Mouse (Mus musculus) C2C12 (cell line): Measurements from ENCODE around the gene Scpep1. TPM values are rescaled to one million over a fixed set of nuclear protein-coding genes. Genes with fewer than 3 reads are reported as not detected.
A peak's percentile ranks its signal among the peaks of the same experiment; 100 is the strongest.
"Not testable (repeated sequence)": the region's sequence is repeated elsewhere in the genome, so short reads cannot be mapped to it uniquely, and the experiment has no call there.

Experiments used
- H3K27me3 ChIP-seq: one replicate; pipeline ENCODE4 v1.6.1; 2011; ENCODE audit not compliant: control insufficient read depth, insufficient read depth, insufficient read length
- H3K36me3 ChIP-seq: one replicate; pipeline ENCODE4 v1.6.1; 2011; ENCODE audit not compliant: control insufficient read depth, insufficient read depth
- H3K4me3 ChIP-seq: one replicate; pipeline ENCODE4 v1.5.1; 2011; ENCODE audit warnings: mild to moderate bottlenecking, control low read depth; ENCODE audit not compliant: poor library complexity, insufficient read depth, severe bottlenecking
- H3K79me2 ChIP-seq: one replicate; pipeline ENCODE4 v1.6.1; 2011; ENCODE audit not compliant: control insufficient read depth, insufficient read depth
- H3K79me3 ChIP-seq: one replicate; pipeline ENCODE4 v1.6.1; 2011; ENCODE audit warnings: low read depth, control low read depth
- H3ac ChIP-seq: one replicate; pipeline ENCODE3; 2011; ENCODE audit warnings: low read depth; ENCODE audit not compliant: control insufficient read depth, insufficient read length
- CEBPB ChIP-seq: IDR thresholded peaks from one replicate; pipeline ENCODE4 v1.6.1; 2011; ENCODE audit warnings: low read depth, mild to moderate bottlenecking, control low read depth, moderate library complexity
- CTCF ChIP-seq: IDR thresholded peaks from one replicate; pipeline ENCODE4 v1.5.1; 2011; ENCODE audit not compliant: control insufficient read depth, insufficient read depth, insufficient read length
- FOSL1 ChIP-seq: IDR thresholded peaks from one replicate; pipeline ENCODE4 v1.8.0; 2011; ENCODE audit warnings: mild to moderate bottlenecking, low read length; ENCODE audit not compliant: poor library complexity, insufficient read depth, severe bottlenecking
- MAX ChIP-seq: IDR thresholded peaks from one replicate; pipeline ENCODE4 v1.6.1; 2011; ENCODE audit warnings: mild to moderate bottlenecking, control low read depth
- MYOD1 ChIP-seq: IDR thresholded peaks from one replicate; pipeline ENCODE4 v1.6.1; 2011; ENCODE audit warnings: low read depth; ENCODE audit not compliant: control insufficient read depth, insufficient read length
- MYOG ChIP-seq: IDR thresholded peaks from one replicate; pipeline ENCODE4 v1.6.1; 2011; ENCODE audit not compliant: control insufficient read depth, insufficient read length; ENCODE audit errors: extremely low read depth
- USF1 ChIP-seq: IDR thresholded peaks from one replicate; pipeline ENCODE4 v1.6.1; 2011; ENCODE audit warnings: low read depth, mild to moderate bottlenecking, control low read depth, moderate library complexity
- polyA plus RNA-seq: library from polyadenylated mRNA; unstranded; fragments of >200 nt; fragmentation: generic; extraction: Trizol; gene quantifications from one replicate; pipeline ENCODE4 v1.2.1, GENCODE M21; 2012; ENCODE audit warnings: missing spikeins

Scpep1 gene
- polyA plus RNA-seq, 1 experiment = 84.9 TPM

DNA sequence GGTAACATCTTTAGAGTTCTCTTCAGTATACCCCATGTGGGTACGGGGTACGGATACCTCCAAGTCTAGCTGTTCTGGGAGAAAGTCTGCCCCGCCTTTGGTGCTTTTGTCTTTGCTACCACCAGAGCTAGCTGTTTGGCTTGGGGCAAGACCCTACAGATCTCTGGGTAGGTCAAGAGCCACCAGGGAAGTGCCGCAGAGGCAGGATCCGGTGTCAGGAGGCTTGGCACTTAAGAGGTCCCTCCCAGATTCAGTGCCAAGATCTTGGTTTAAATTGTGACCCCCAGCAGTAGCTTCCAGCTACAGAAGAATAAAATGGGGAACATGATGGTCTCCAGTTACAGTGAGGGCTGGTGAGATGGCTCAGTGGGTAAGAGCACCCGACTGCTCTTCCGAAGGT, 46.3 kb upstream of the Scpep1 start:
- TF ChIP-seq FOSL1 (no peak), MYOD1 (no peak), MYOG (no peak), CEBPB (no peak), MAX (no peak), USF1 (no peak), CTCF (no peak)
- no peak overlapping the region for H3K4me3 ChIP-seq
- H3K27me3 ChIP-seq = no peaks in the 10 kb centered on the region
- H3K79me3 ChIP-seq = peaks cover 18% of the 10 kb centered on the region
- H3K79me2 ChIP-seq = peaks cover 39% of the 10 kb centered on the region
- no peaks in the 10 kb centered on the region for H3K36me3 ChIP-seq
- H3ac ChIP-seq = no peak overlapping the region

DNA sequence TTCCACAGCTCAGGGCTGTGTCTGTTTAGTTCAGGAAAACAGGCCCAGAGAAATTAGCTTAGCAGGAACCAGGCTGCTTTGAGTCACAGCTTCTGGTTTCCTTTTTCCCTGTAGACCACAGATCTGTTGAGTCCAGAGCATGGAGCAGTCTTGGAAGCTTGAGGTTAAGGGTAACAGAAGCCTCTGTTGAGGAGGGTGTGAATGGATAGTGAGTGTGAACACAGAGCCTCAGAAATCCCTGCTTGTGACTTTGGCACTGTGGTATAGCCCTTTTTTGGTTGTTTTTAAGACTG, 45.2 kb upstream of the Scpep1 start:
- Histone ChIP-seq H3K4me3 (peak overlapping the region; percentile 43), H3K27me3 (no peaks in the 10 kb centered on the region), H3ac (peak overlapping the region; percentile 33), H3K36me3 (no peaks in the 10 kb centered on the region), H3K79me2 (peaks cover 39% of the 10 kb centered on the region), H3K79me3 (peaks cover 18% of the 10 kb centered on the region)
- no peak for TF ChIP-seq FOSL1
- no peak for TF ChIP-seq MAX
- TF ChIP-seq CTCF = no peak
- no peak for TF ChIP-seq USF1
- no peak for TF ChIP-seq CEBPB
- no peak for TF ChIP-seq MYOG
- no peak for TF ChIP-seq MYOD1

DNA sequence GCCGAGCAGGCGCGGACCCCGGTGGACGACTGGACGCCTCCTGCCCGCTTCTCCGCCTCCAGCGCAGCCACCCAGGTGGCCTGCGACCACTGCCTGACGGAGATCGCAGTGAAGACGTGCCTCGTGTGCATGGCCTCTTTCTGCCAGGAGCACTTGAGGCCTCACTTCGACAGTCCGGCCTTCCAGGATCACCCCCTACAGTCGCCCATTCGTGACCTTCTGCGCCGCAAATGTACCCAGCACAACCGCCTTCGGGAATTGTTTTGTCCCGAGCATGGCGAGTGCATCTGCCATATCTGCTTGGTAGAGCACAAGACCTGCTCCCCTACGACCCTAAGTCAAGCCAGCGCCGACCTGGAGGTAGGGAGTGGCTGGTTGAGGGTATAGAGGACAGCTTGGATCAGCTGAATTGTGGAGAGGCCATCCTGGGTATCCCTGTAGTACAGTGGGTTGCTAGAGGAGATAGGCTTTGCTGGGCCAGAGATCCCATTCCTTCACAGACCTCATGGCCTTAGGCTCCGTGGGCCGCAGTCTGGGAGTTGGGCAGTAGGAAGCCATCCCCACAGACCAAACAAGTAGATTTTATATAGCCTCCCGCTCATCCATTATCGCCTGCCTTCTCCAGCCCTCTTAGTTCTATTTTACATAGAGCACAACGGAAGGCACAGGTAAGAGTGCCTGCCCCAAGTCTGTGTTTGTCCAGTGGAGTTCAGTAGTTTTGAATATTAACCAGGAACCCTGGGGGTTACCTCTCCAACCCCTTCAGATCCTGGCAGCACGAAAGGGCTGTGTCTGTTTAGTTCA, 44.7 kb upstream of the Scpep1 start:
- Histone ChIP-seq H3K36me3 (no peaks in the 10 kb centered on the region), H3K27me3 (no peaks in the 10 kb centered on the region), H3ac (peak overlapping the region; percentile 33), H3K79me2 (peaks cover 39% of the 10 kb centered on the region), H3K4me3 (peak overlapping the region; percentile 43), H3K79me3 (peaks cover 18% of the 10 kb centered on the region)
- TF ChIP-seq MYOD1 (no peak), CTCF (no peak), MYOG (no peak), USF1 (no peak), MAX (no peak), CEBPB (no peak), FOSL1 (no peak)

DNA sequence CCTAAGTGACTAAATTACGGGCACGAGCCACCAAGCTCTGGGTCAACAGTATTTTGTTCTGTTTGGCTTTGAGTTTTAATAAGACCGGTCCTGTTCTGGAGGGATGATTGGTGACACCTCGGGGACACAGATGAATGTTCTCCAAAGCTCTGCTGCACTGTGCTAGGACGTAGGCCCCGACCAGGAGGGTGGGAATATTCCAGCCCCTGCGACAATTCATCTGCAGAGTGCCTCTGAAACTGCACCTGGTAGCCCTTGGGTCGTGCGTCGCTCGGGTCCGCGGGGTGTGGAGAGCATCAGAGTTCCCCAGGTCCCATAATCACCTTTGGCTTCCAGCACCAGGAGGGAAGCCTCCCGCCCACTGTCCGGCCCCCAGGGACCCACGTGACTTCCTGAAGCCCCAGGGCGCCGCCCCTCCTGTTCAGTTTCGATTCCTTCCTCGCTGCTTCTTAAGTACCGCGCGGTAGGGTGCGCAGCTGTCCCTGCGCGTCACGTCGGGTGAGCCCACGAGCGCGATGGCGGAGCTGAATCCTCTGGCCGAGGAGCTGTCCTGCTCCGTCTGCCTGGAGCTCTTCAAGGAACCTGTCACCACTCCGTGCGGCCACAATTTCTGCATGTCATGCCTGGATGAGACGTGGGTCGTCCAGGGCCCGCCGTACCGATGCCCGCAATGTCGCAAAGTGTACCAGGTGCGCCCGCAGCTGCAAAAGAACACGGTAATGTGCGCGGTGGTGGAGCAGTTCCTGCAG, 43.9 kb upstream of the Scpep1 start, which contains the start of gene Trim25:
TSS of gene Trim25 (plus strand) at position 403 of the 749 bp plus-strand sequence.
- no peaks in the 10 kb centered on the region for H3K36me3 ChIP-seq
- peaks cover 39% of the 10 kb centered on the region for H3K79me2 ChIP-seq
- no peaks in the 10 kb centered on the region for H3K27me3 ChIP-seq
- peaks cover 18% of the 10 kb centered on the region for H3K79me3 ChIP-seq
- H3ac ChIP-seq = peak within 1 kb of the TSS; percentile 33
- peak; percentile 38 for TF ChIP-seq MYOD1
- no peak for TF ChIP-seq MAX
- no peak for TF ChIP-seq MYOG
- TF ChIP-seq CEBPB = no peak
- peak; percentile 80 for TF ChIP-seq USF1
- TF ChIP-seq CTCF = no peak
- TF ChIP-seq FOSL1 = no peak
- H3K4me3 ChIP-seq = peak within 1 kb of the TSS; percentile 43

DNA sequence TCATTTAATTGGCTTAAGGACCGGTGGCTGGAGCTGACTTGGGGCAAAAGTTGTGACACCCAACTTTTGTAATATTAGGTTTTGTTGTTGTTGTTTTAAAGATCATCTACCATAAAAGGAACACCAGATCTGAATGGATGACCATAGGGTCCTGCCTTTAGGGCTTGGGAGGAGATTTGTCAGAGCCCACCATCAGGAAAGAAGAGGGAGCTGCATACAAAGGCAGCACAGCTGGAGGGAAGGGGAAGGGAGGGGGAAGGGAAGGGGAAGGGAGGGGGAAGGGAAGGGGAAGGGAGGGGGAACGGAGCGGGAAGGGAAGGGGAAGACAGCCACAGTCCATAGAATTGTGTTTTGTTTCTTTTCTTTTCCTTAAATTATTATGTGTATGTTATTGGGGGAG, 43.1 kb upstream of the Scpep1 start:
- Histone ChIP-seq H3K36me3 (no peaks in the 10 kb centered on the region), H3K27me3 (no peaks in the 10 kb centered on the region), H3ac (no peak overlapping the region), H3K79me2 (peaks cover 39% of the 10 kb centered on the region), H3K79me3 (peaks cover 14% of the 10 kb centered on the region), H3K4me3 (no peak overlapping the region)
- TF ChIP-seq MYOG = no peak
- no peak for TF ChIP-seq CEBPB
- TF ChIP-seq FOSL1 = no peak
- TF ChIP-seq MAX = no peak
- no peak for TF ChIP-seq MYOD1
- TF ChIP-seq USF1 = no peak
- no peak for TF ChIP-seq CTCF

DNA sequence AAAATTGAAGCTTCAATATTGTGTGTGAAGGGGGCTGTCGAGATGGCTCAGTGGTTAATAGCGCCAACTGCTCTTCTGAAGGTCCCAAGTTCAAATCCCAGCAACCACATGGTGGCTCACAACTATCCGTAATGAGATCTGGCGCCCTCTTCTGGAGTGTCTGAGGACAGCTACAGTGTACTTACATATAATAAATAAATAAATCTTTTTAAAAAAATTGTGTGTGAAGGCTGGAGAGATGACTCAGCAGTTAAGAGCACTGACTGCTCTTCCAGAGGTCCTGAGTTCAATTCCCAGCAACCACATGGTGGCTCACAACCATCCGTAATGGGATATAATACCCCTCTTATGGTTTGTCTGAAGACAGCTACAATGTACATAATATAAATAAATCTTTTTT, 42.1 kb upstream of the Scpep1 start:
- H3K79me2 ChIP-seq = peaks cover 30% of the 10 kb centered on the region
- not testable (repeated sequence) for H3K36me3 ChIP-seq, H3K4me3 ChIP-seq, H3ac ChIP-seq, H3K27me3 ChIP-seq
- H3K79me3 ChIP-seq = peaks cover 12% of the 10 kb centered on the region
